Mouse (Mus musculus): ENCODE measurements around the gene Wdr76. TPM values are rescaled to one million over a fixed set of nuclear protein-coding genes. Genes with fewer than 3 reads are reported as not detected.

Wdr76 gene
- polyA plus RNA-seq, 1 experiment, result 0.11 TPM

DNA sequence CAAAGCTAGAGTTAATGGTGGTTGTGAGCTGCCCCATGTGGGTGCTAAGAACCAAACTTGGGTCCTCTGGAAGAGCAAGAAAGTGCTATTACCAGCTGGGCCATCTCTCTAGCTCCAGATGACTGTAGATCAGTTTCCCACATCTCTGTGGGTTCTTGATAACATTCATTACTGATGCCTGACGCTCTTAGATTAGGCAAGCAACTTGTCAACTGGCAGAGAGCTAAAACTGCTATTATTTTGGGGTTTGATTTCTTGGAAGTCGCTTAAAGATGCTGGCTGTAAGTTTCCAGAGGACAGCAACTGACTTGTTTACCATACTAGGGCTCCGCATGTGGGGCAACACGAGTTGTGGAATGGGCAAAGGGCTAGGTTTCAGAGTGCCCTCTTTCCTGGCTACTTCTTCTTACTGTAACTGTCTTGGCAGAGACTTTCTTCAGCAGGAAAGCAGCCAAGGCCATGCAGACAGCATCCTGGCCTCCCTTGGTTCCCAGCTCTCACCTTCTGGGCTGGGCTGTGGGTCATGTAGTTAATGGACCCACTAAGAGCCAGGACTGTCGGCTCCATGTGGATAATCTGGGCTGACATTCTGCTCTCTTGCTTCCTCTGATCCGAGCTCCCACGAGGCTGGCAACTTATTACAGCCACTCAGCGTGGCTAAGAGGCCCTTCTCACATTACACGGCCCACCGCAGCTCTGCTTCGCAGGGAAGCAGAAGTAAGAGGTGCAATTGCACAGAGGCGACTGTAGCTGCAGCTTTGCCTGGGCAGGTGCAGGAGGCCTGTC is 81.2 kb downstream of the Wdr76 start:
- Histone ChIP-seq H3K4me1 (ENCODE audit: control insufficient read depth) (peaks cover 11% of the 10 kb centered on the region), H3K36me3 (ENCODE audit: control insufficient read depth) (no peaks in the 10 kb centered on the region), H3K4me3 (replicated peaks) (no peak overlapping the region), H3K9me3 (ENCODE audit: control insufficient read depth, low read length) (no peaks in the 10 kb centered on the region), H3K27me3 (ENCODE audit: control insufficient read depth) (no peaks in the 10 kb centered on the region)
- TF ChIP-seq TAL1 (IDR thresholded peaks at IDR 0.05; ENCODE audit: low read length), result no peak

DNA sequence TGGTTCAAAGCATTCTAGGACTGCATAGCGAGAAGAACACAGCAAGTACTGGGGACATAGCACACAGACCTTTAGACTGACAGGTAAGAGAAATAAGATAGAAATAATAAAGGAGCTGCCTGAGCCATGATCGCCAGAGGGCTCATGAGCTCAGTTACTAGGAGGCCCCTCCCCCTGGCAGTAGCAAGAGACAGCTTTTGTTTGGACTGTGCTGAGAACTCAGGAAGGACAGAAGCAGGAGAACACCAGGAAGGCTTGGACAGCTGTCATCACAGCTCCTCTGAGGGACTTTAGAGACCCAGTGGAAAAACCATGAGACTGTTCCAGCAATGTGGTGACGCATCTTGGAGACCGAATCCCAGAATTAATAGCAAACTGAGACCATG is 81.8 kb downstream of the Wdr76 start:
- Histone ChIP-seq H3K4me3 (replicated peaks) (no peak overlapping the region), H3K27me3 (ENCODE audit: control insufficient read depth) (no peaks in the 10 kb centered on the region), H3K9me3 (ENCODE audit: control insufficient read depth, low read length) (no peaks in the 10 kb centered on the region), H3K4me1 (ENCODE audit: control insufficient read depth) (peaks cover 11% of the 10 kb centered on the region), H3K36me3 (ENCODE audit: control insufficient read depth) (no peaks in the 10 kb centered on the region)
- TF ChIP-seq TAL1 (IDR thresholded peaks at IDR 0.05; ENCODE audit: low read length) (no peak), GATA1 (IDR thresholded peaks at IDR 0.05; ENCODE audit: low read length) (no peak)

DNA sequence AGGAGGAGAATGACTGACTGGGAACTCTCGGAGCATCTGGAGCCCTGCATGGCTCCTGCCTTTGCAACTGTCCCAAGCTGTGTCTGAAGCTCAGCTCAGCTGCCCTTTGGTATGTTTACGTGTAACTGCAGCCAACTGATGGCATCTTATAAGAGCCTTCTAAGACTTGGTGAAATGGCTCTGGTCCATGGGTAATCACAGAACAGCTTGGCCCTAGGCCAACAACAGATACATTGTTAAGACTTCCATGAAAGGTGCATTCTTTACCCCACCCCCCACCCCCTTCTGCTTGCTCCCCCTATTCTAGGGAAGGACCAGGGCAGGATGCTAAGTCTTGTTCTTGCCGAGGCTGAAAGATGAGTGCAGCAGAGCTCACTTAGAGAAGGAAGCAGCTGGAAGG is 87.6 kb downstream of the Wdr76 start:
- no peaks in the 10 kb centered on the region for H3K9me3 ChIP-seq (ENCODE audit: control insufficient read depth, low read length)
- no peak for TF ChIP-seq TAL1 (IDR thresholded peaks at IDR 0.05; ENCODE audit: low read length)
- TF ChIP-seq GATA1 (IDR thresholded peaks at IDR 0.05; ENCODE audit: low read length), result no peak
- no peaks in the 10 kb centered on the region for H3K36me3 ChIP-seq (ENCODE audit: control insufficient read depth)
- no peaks in the 10 kb centered on the region for H3K27me3 ChIP-seq (ENCODE audit: control insufficient read depth)
- peaks cover 17% of the 10 kb centered on the region for H3K4me1 ChIP-seq (ENCODE audit: control insufficient read depth)
- no peak overlapping the region for H3K4me3 ChIP-seq (replicated peaks)

Other genes starting within 250 kb of the Wdr76 start
- gene Trp53bp1, start 235.3 kb upstream of the Wdr76 start, polyA plus RNA-seq (2012), result 2.9 and 3.1 TPM in 2 replicates
- gene Map1a, start 217.1 kb upstream of the Wdr76 start, polyA plus RNA-seq (2012), result 0.02 and 0.03 TPM in 2 replicates
- 0.27 and 0.67 TPM in 2 replicates for gene Ppip5k1, start 151.3 kb upstream of the Wdr76 start, polyA plus RNA-seq (2012)
- gene Ckmt1, start 149.0 kb upstream of the Wdr76 start, polyA plus RNA-seq (2012), result not detected in 2 replicates
- gene Strc, start 119.6 kb upstream of the Wdr76 start, polyA plus RNA-seq (2012), result not detected in 2 replicates
- gene Pdia3, start 92.9 kb upstream of the Wdr76 start, polyA plus RNA-seq (2012), result 16.4 and 16.8 TPM in 2 replicates
- not detected in 2 replicates for gene Catsper2, start 92.9 kb upstream of the Wdr76 start, polyA plus RNA-seq (2012)
- not detected in 2 replicates for gene Ell3, start 62.4 kb upstream of the Wdr76 start, polyA plus RNA-seq (2012)
- 65.1 and 75.3 TPM in 2 replicates for gene Serf2, start 57.5 kb upstream of the Wdr76 start, polyA plus RNA-seq (2012)
- 0.17 and 0.52 TPM in 2 replicates for gene Hypk, start 53.4 kb upstream of the Wdr76 start, polyA plus RNA-seq (2012)
- 0.04 TPM in 1 of 2 replicates, not detected in the other for gene Serinc4, start 49.9 kb upstream of the Wdr76 start, polyA plus RNA-seq (2012)
- 0.22 and 0.29 TPM in 2 replicates for gene Mfap1b, start 32.7 kb upstream of the Wdr76 start, polyA plus RNA-seq (2012)
- gene Mfap1a, start 58 bp upstream of the Wdr76 start, polyA plus RNA-seq (2012), result 0.45 and 0.75 TPM in 2 replicates

Data from erythroblast, embryonic 14.5 days (primary cell).